Mouse (Mus musculus): ENCODE results near the gene Dnajc5g. TPM values are rescaled to one million over a fixed set of nuclear protein-coding genes. Genes with fewer than 3 reads are reported as not detected.

The Dnajc5g gene
- polyA plus RNA-seq, 1 experiment from 2014 or later, result not detected

GRCm38 (mm10) chr5:31153516-31154151 lies 47.5 kb downstream of the Dnajc5g start:
- Histone ChIP-seq H3K36me3 (ENCODE audit: control insufficient read depth, insufficient read depth, low read length) (peaks cover 20% of the 10 kb centered on the region), H3K4me2 (replicated peaks; ENCODE audit: low read depth, low read length) (peak overlapping the region; percentile 71), H3K27me3 (ENCODE audit: control insufficient read depth, insufficient read depth, low read length) (no peaks in the 10 kb centered on the region), H3K27ac (ENCODE audit: low read length) (no peak overlapping the region; the same call in 1 of the 2 replicates), H3K4me1 (ENCODE audit: control insufficient read depth, insufficient read depth, low read length) (peaks cover 6% of the 10 kb centered on the region), H3K4me3 (ENCODE audit: low read depth, low read length) (peak overlapping the region; percentile 49), H3K9ac (replicated peaks; ENCODE audit: low read depth, low read length) (peak overlapping the region; percentile 28), H3K9me3 (ENCODE audit: control insufficient read depth, low read depth, low read length) (no peaks in the 10 kb centered on the region)
- ATAC-seq (ENCODE audit: insufficient number of reproducible peaks, insufficient read depth, low FRiP score, low read depth), result 0 out of 2 replicates have a peak, but pooled peaks have one; percentile 3
- WGBS, result 32% methylated on average over 6 of the region's 6 CpGs

GRCm38 (mm10) chr5:31154152-31154553 lies 48.1 kb downstream of the Dnajc5g start, which contains the start of gene Mpv17:
Gene Mpv17 (minus strand): TSS chr5:31154251.
- under 1% methylated on average over 19 of the region's 19 CpGs for WGBS
- Histone ChIP-seq H3K9me3 (ENCODE audit: control insufficient read depth, low read depth, low read length) (no peaks in the 10 kb centered on the region), H3K4me2 (replicated peaks; ENCODE audit: low read depth, low read length) (peak within 1 kb of the TSS; percentile 71), H3K36me3 (ENCODE audit: control insufficient read depth, insufficient read depth, low read length) (peaks cover 25% of the 10 kb centered on the region), H3K9ac (replicated peaks; ENCODE audit: low read depth, low read length) (peak within 1 kb of the TSS; percentile 28), H3K27me3 (ENCODE audit: control insufficient read depth, insufficient read depth, low read length) (no peaks in the 10 kb centered on the region), H3K4me1 (ENCODE audit: control insufficient read depth, insufficient read depth, low read length) (peaks cover 6% of the 10 kb centered on the region), H3K4me3 (ENCODE audit: low read depth, low read length) (peak within 1 kb of the TSS; percentile 49), H3K27ac (ENCODE audit: low read length) (peak within 1 kb of the TSS; percentile 12; the same call in 1 of the 2 replicates)
- ATAC-seq (ENCODE audit: insufficient number of reproducible peaks, insufficient read depth, low FRiP score, low read depth), result peak; percentile 97

Other genes with a start within 250 kb of the Dnajc5g start
- 58.6 and 68.7 TPM in 2 replicates for gene Tmem214, start 238.3 kb upstream of the Dnajc5g start, polyA plus RNA-seq (2014; fragmentation: Nextera tagmentation; extraction: Ambion mirVana)
- gene Agbl5, start 217.6 kb upstream of the Dnajc5g start, polyA plus RNA-seq (2014; fragmentation: Nextera tagmentation; extraction: Ambion mirVana), result 27.5 and 34.0 TPM in 2 replicates
- 476 and 515 TPM in 2 replicates for gene Ost4, start 198.5 kb upstream of the Dnajc5g start, polyA plus RNA-seq (2014; fragmentation: Nextera tagmentation; extraction: Ambion mirVana)
- gene Emilin1, start 192.9 kb upstream of the Dnajc5g start, polyA plus RNA-seq (2014; fragmentation: Nextera tagmentation; extraction: Ambion mirVana), result 208 and 230 TPM in 2 replicates
- gene Khk, start 184.9 kb upstream of the Dnajc5g start, polyA plus RNA-seq (2014; fragmentation: Nextera tagmentation; extraction: Ambion mirVana), result 19.2 and 24.2 TPM in 2 replicates
- gene Cgref1, start 160.7 kb upstream of the Dnajc5g start, polyA plus RNA-seq (2014; fragmentation: Nextera tagmentation; extraction: Ambion mirVana), result 5.7 and 6.4 TPM in 2 replicates
- 102 and 104 TPM in 2 replicates for gene Preb, start 145.9 kb upstream of the Dnajc5g start, polyA plus RNA-seq (2014; fragmentation: Nextera tagmentation; extraction: Ambion mirVana)
- 0.50 and 0.55 TPM in 2 replicates for gene Tcf23, start 137.6 kb upstream of the Dnajc5g start, polyA plus RNA-seq (2014; fragmentation: Nextera tagmentation; extraction: Ambion mirVana)
- gene Atraid, start 58.0 kb upstream of the Dnajc5g start, polyA plus RNA-seq (2014; fragmentation: Nextera tagmentation; extraction: Ambion mirVana), result 173 and 186 TPM in 2 replicates
- gene Slc5a6, start 57.4 kb upstream of the Dnajc5g start, polyA plus RNA-seq (2014; fragmentation: Nextera tagmentation; extraction: Ambion mirVana), result 9.2 and 9.7 TPM in 2 replicates
- 21.7 and 26.3 TPM in 2 replicates for gene Cad, start 51.5 kb upstream of the Dnajc5g start, polyA plus RNA-seq (2014; fragmentation: Nextera tagmentation; extraction: Ambion mirVana)
- 0.30 and 0.52 TPM in 2 replicates for gene Slc30a3, start 2.0 kb downstream of the Dnajc5g start, polyA plus RNA-seq (2014; fragmentation: Nextera tagmentation; extraction: Ambion mirVana)
- not detected in 2 replicates for gene Trim54, start 10.4 kb downstream of the Dnajc5g start, polyA plus RNA-seq (2014; fragmentation: Nextera tagmentation; extraction: Ambion mirVana)
- not detected in 2 replicates for gene Ucn, start 32.5 kb downstream of the Dnajc5g start, polyA plus RNA-seq (2014; fragmentation: Nextera tagmentation; extraction: Ambion mirVana)
- 69.8 and 72.3 TPM in 2 replicates for gene Mpv17, start 48.0 kb downstream of the Dnajc5g start, polyA plus RNA-seq (2014; fragmentation: Nextera tagmentation; extraction: Ambion mirVana)
- gene Gm29609, start 73.6 kb downstream of the Dnajc5g start, polyA plus RNA-seq (2014; fragmentation: Nextera tagmentation; extraction: Ambion mirVana), result 1.1 and 1.8 TPM in 2 replicates
- 63.2 and 77.7 TPM in 2 replicates for gene Gtf3c2, start 73.9 kb downstream of the Dnajc5g start, polyA plus RNA-seq (2014; fragmentation: Nextera tagmentation; extraction: Ambion mirVana)
- 123 and 125 TPM in 2 replicates for gene Snx17, start 86.9 kb downstream of the Dnajc5g start, polyA plus RNA-seq (2014; fragmentation: Nextera tagmentation; extraction: Ambion mirVana)
- gene Eif2b4, start 87.1 kb downstream of the Dnajc5g start, polyA plus RNA-seq (2014; fragmentation: Nextera tagmentation; extraction: Ambion mirVana), result 52.5 and 60.2 TPM in 2 replicates
- 5.1 and 5.6 TPM in 2 replicates for gene Zfp513, start 96.0 kb downstream of the Dnajc5g start, polyA plus RNA-seq (2014; fragmentation: Nextera tagmentation; extraction: Ambion mirVana)
- 108 and 112 TPM in 2 replicates for gene Ppm1g, start 114.4 kb downstream of the Dnajc5g start, polyA plus RNA-seq (2014; fragmentation: Nextera tagmentation; extraction: Ambion mirVana)
- 168 and 169 TPM in 2 replicates for gene Nrbp1, start 134.6 kb downstream of the Dnajc5g start, polyA plus RNA-seq (2014; fragmentation: Nextera tagmentation; extraction: Ambion mirVana)
- gene Gm9970, start 134.9 kb downstream of the Dnajc5g start, polyA plus RNA-seq (2014; fragmentation: Nextera tagmentation; extraction: Ambion mirVana), result 0.51 and 1.0 TPM in 2 replicates
- gene Krtcap3, start 145.4 kb downstream of the Dnajc5g start, polyA plus RNA-seq (2014; fragmentation: Nextera tagmentation; extraction: Ambion mirVana), result 63.6 and 68.9 TPM in 2 replicates
- gene Ift172, start 184.8 kb downstream of the Dnajc5g start, polyA plus RNA-seq (2014; fragmentation: Nextera tagmentation; extraction: Ambion mirVana), result 35.5 and 41.4 TPM in 2 replicates
- gene Fndc4, start 189.8 kb downstream of the Dnajc5g start, polyA plus RNA-seq (2014; fragmentation: Nextera tagmentation; extraction: Ambion mirVana), result 44.4 and 46.0 TPM in 2 replicates
- 0.32 TPM in 1 of 2 replicates, not detected in the other for gene Gckr, start 191.2 kb downstream of the Dnajc5g start, polyA plus RNA-seq (2014; fragmentation: Nextera tagmentation; extraction: Ambion mirVana)

All from stomach, embryonic 14.5 days (tissue).